Mouse (Mus musculus): ENCODE results near the gene Map2k3. TPM values are rescaled to one million over a fixed set of nuclear protein-coding genes. Genes with fewer than 3 reads are reported as not detected.

The Map2k3 gene
- polyA plus RNA-seq, 1 experiment from 2014 or later = 89.4 TPM

DNA sequence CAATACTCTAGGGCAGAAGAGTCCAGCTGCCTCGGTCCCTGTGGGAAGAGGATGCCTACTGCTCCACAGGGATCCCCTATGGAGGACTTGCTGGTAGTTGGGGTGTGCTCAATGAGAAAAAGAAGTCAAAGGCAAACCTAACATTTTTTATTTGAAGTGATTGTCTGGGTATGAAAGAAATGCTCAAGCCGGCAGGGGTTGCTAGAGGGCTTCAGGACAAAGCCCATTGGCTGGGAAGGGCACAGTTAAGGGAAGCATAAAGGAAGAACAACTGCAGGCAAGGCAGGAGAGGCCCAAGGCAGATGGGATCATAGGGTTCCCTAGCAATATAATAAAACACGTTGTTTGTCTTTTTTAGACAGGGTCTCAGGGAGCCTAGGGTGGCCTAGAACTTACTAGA is 23.8 kb upstream of the Map2k3 start:
- Histone ChIP-seq H3K36me3 (peaks cover 38% of the 10 kb centered on the region), H3K27ac (no peak overlapping the region), H3K27me3 (no peaks in the 10 kb centered on the region), H3K9me3 (no peaks in the 10 kb centered on the region), H3K4me2 (replicated peaks) (no peak overlapping the region), H3K9ac (no peak overlapping the region), H3K4me3 (no peak overlapping the region), H3K4me1 (peaks cover 14% of the 10 kb centered on the region)
- WGBS = 75% methylated on average over 3 of the region's 3 CpGs
- ATAC-seq (ENCODE audit: insufficient number of reproducible peaks, insufficient read depth, low FRiP score, low TSS enrichment) = no peak

DNA sequence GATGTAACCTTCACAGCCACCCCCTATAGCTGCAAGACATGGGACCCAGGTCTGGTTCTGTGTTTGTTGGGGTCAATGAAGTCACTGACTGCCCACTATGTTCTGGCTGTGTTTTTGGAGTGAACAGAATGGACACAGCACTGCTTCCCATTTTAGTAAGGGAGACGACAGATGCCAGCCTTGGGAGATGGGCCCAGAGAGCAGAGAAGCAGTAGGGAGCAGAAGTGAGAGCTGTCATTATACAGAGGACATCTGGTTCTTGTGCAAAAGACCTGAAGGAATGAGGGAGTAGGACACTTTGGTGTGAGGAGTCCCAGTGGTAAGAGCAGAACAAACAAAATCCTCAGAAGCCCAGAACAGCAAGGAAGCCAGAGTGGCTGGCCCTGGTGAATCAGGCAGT is 22.2 kb upstream of the Map2k3 start:
- H3K9me3 ChIP-seq = no peaks in the 10 kb centered on the region
- H3K27me3 ChIP-seq = no peaks in the 10 kb centered on the region
- no peak overlapping the region for H3K9ac ChIP-seq
- 82% methylated on average over 1 of the region's 1 CpGs for WGBS
- H3K4me2 ChIP-seq (replicated peaks) = no peak overlapping the region
- H3K27ac ChIP-seq = no peak overlapping the region
- H3K36me3 ChIP-seq = peaks cover 23% of the 10 kb centered on the region
- no peak overlapping the region for H3K4me3 ChIP-seq
- peaks cover 21% of the 10 kb centered on the region for H3K4me1 ChIP-seq
- no peak for ATAC-seq (ENCODE audit: insufficient number of reproducible peaks, insufficient read depth, low FRiP score, low TSS enrichment)

DNA sequence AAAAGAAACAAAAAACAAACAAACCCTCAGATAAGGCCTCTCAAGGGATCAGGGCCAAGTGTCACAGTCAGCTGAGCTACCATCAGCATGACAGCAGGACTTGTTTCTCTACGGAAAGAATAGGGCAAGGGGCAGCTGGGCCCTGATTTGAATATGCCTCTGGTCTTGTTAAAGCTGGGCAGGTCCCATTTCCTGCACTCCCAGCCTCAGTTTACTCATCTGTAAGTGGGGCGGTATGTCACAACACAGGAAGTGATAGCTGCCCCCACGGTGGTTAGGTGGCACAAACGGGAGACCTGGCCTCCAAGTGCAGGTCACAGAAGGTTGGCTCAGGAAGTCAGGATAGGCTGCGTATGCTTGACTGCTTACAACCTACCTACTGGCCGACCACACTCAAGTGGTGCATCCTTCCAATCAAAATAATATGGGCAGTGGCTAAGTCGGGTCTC is 19.3 kb upstream of the Map2k3 start:
- peak overlapping the region; percentile 92 for H3K9ac ChIP-seq
- no peak for ATAC-seq (ENCODE audit: insufficient number of reproducible peaks, insufficient read depth, low FRiP score, low TSS enrichment)
- peak overlapping the region; percentile 89 for H3K4me2 ChIP-seq (replicated peaks)
- H3K4me3 ChIP-seq = peak overlapping the region; percentile 95
- WGBS = 28% methylated on average over 7 of the region's 7 CpGs
- H3K27me3 ChIP-seq = no peaks in the 10 kb centered on the region
- no peaks in the 10 kb centered on the region for H3K9me3 ChIP-seq
- no peak overlapping the region for H3K27ac ChIP-seq
- peaks cover 25% of the 10 kb centered on the region for H3K4me1 ChIP-seq
- no peaks in the 10 kb centered on the region for H3K36me3 ChIP-seq

DNA sequence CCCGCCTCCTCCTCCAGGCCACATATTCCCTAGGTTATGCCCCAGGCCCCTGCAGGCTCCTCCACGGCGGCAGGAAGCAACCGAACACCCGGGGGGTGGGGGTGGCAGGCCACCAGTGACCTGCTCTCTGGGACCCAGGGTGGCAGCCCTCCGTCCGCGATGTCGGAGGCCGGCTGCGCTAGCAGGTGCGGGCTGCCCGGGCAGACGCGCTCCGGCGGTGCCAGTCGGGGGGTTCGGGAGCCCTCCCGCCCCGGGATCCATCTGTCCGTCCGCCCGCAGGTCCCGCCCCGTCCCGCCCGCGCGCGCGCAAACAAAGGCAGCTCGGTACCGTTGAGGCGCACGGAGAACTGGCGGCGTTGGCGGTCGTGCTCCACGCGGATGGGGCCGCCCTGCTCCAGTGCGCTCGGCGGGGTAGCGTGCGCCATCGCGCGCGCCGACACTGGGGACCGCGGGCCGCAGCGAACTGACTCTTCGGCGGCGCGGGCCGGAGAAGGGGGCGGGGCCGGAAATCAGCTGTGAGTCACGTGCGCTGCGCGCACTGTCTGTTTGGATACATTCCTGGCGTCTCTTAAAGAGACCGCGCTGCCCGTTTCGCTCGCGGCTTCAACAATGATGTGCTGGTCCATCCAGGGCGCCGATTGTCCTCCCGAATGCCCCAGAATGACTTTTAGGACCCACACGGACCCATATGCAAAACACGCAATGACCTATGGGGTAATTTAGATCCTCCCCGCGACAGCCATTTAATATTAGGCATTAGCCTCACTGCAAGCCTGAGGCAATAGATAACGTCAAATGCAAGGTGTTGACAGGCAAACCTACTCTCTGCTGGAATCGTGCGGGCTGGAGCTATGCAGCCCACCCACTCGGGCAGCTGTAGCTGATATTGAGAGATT is 18.3 kb upstream of the Map2k3 start:
- under 1% methylated on average over 86 of the region's 86 CpGs for WGBS
- Histone ChIP-seq H3K9ac (peak overlapping the region; percentile 92), H3K4me2 (replicated peaks) (peak overlapping the region; percentile 89), H3K4me1 (peaks cover 25% of the 10 kb centered on the region), H3K4me3 (peak overlapping the region; percentile 95), H3K27ac (peak overlapping the region; percentile 77), H3K36me3 (no peaks in the 10 kb centered on the region), H3K27me3 (no peaks in the 10 kb centered on the region), H3K9me3 (no peaks in the 10 kb centered on the region)
- ATAC-seq (ENCODE audit: insufficient number of reproducible peaks, insufficient read depth, low FRiP score, low TSS enrichment) = peak; percentile 84

DNA sequence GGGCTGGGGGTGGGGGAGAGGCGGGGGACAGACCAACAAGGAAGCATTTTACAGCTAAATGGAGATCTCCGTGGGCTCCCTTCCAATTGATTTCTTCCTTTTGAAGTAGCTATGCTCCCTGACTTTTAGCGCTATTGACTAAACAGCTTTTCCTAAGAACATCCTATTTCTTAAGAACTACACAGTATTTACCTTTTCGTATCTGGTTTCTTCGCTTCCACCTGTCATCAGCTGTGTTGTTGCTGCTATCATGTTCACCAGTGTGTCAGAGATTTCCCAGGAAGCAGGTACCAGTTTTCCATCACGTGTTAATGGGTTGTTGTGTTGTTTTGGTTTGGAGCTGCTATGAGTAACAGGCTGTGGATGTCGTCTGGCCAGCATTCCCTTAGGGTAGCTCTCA is 17.3 kb upstream of the Map2k3 start, which contains the start of gene Natd1:
Gene Natd1 (minus strand): TSS at position 260 of the 400 bp plus-strand sequence.
- H3K9me3 ChIP-seq = no peaks in the 10 kb centered on the region
- no peaks in the 10 kb centered on the region for H3K27me3 ChIP-seq
- WGBS = 33% methylated on average over 7 of the region's 7 CpGs
- H3K36me3 ChIP-seq = no peaks in the 10 kb centered on the region
- peaks cover 25% of the 10 kb centered on the region for H3K4me1 ChIP-seq
- H3K9ac ChIP-seq = peak within 1 kb of the TSS; percentile 92
- H3K4me3 ChIP-seq = peak within 1 kb of the TSS; percentile 95
- H3K4me2 ChIP-seq (replicated peaks) = peak within 1 kb of the TSS; percentile 89
- ATAC-seq (ENCODE audit: insufficient number of reproducible peaks, insufficient read depth, low FRiP score, low TSS enrichment) = no peak
- peak within 1 kb of the TSS; percentile 77 for H3K27ac ChIP-seq

DNA sequence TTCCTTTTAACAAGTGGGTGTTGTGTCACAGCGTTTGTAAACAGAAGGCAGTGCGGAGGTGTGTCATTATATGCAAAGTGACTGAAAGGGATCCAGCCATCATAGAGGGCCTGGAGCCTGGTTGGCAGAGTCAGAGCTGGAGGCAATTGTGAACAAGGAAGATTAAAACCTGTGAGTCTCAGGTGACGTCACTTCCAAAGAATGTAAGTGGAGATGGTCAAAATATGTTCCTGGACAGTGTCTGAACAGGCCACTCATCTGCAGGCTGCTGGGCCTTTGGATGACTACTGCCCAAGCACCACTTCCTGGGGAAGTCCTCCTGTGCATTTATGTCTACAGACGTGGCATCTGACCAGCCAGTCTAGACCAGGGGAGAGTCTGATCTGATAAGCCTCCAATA is 16.6 kb upstream of the Map2k3 start:
- no peaks in the 10 kb centered on the region for H3K27me3 ChIP-seq
- 66% methylated on average over 4 of the region's 4 CpGs for WGBS
- H3K36me3 ChIP-seq = no peaks in the 10 kb centered on the region
- no peak overlapping the region for H3K27ac ChIP-seq
- no peak overlapping the region for H3K4me2 ChIP-seq (replicated peaks)
- no peak for ATAC-seq (ENCODE audit: insufficient number of reproducible peaks, insufficient read depth, low FRiP score, low TSS enrichment)
- no peak overlapping the region for H3K9ac ChIP-seq
- H3K4me1 ChIP-seq = peaks cover 25% of the 10 kb centered on the region
- H3K9me3 ChIP-seq = no peaks in the 10 kb centered on the region
- H3K4me3 ChIP-seq = no peak overlapping the region

DNA sequence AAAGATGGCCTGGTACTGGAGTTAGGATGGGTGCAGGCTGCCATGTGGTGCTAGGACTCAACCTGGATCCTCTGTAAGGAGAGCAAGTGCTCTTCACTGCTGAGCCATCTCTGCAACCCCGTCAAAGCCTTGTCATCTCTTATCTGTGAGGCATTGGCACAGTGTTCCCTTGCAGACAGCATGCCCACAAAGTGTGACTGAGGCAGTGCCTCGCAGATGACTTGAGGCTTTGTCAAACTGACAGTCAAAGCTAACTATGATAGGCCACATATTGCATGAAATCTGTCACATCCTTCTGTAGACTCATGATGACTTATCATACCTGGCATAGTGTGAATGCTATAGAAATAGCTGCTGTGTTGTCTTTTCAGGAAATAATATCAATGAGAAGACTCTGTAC is 11.8 kb upstream of the Map2k3 start:
- Histone ChIP-seq H3K4me2 (replicated peaks) (no peak overlapping the region), H3K27ac (no peak overlapping the region), H3K36me3 (no peaks in the 10 kb centered on the region), H3K4me3 (no peak overlapping the region), H3K9ac (no peak overlapping the region), H3K27me3 (no peaks in the 10 kb centered on the region), H3K9me3 (no peaks in the 10 kb centered on the region), H3K4me1 (no peaks in the 10 kb centered on the region; the same call in 1 of the 2 replicates)
- no peak for ATAC-seq (ENCODE audit: insufficient number of reproducible peaks, insufficient read depth, low FRiP score, low TSS enrichment)
- WGBS = 76% methylated on average over 2 of the region's 2 CpGs

DNA sequence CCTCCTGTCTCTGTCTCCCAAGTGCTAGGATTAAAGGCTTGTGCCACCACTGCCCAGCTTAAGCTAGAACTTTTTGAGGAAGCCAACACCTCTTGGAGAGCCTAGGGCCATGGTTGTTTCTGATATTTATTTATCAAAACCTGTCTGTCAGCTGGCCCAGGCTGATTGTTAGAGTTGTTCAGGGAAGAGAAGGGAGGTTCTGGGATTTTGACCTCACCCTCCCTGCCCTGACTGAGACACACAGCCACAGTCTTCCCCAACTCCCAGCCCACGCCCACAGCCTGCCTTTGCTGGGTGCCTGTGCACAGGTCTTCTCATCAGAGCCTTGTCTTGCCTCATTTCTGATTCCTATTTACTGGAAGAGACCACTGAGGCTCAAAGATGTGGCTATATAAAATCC is 9.6 kb upstream of the Map2k3 start:
- no peak for ATAC-seq (ENCODE audit: insufficient number of reproducible peaks, insufficient read depth, low FRiP score, low TSS enrichment)
- no peaks in the 10 kb centered on the region for H3K9me3 ChIP-seq
- no peak overlapping the region for H3K9ac ChIP-seq
- 100% methylated on average over 1 of the region's 1 CpGs for WGBS
- H3K4me2 ChIP-seq (replicated peaks) = no peak overlapping the region
- H3K36me3 ChIP-seq = no peaks in the 10 kb centered on the region
- H3K4me1 ChIP-seq = 0 out of 2 replicates have a peak, but pooled peaks cover 3% of the 10 kb centered on the region
- H3K27ac ChIP-seq = no peak overlapping the region
- no peak overlapping the region for H3K4me3 ChIP-seq
- H3K27me3 ChIP-seq = no peaks in the 10 kb centered on the region

DNA sequence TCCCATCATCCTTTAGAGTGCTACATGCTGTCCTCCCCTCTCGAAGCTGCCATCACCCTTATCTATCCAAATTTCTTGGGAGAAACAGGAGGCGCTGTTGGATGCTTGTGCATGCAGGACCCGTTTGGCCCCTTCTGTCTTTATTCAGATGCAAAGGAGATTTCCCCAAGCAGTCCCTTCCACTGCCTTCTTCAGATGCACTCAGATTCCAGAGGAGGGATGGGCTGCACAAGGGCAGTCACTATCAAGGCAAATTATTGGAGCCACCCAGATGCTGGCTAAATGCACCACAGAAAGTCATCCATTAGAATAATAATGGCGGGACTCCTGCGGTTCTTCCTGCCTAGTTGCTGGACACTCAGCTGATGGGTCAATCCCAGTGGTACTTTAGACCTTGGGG is 8.9 kb upstream of the Map2k3 start:
- H3K27me3 ChIP-seq = no peaks in the 10 kb centered on the region
- H3K4me3 ChIP-seq = no peak overlapping the region
- no peaks in the 10 kb centered on the region for H3K9me3 ChIP-seq
- no peak overlapping the region for H3K9ac ChIP-seq
- peaks cover 9% of the 10 kb centered on the region; the same call in 1 of the 2 replicates for H3K4me1 ChIP-seq
- H3K27ac ChIP-seq = no peak overlapping the region
- no peaks in the 10 kb centered on the region for H3K36me3 ChIP-seq
- WGBS = 73% methylated on average over 5 of the region's 5 CpGs
- no peak for ATAC-seq (ENCODE audit: insufficient number of reproducible peaks, insufficient read depth, low FRiP score, low TSS enrichment)
- no peak overlapping the region for H3K4me2 ChIP-seq (replicated peaks)

DNA sequence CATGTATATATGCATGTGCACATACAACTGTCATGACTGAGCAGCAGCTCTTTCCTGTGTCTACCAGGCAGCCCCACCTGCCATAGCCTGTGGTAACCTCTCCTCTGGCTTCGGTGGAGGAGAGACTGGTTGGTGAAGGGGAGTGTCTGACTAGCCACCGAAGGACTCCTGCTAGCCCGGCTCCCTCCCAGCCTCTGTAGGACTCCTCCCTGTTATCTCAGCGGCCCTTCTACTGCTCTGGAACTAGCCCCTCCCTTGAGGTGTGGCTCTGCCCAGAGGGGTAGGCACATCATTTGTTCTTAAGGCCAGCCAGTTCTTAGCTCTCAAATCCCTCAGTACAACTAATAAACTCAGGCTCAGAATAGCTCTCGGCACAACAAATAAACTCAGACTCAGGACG is 7.3 kb upstream of the Map2k3 start:
- H3K4me2 ChIP-seq (replicated peaks) = no peak overlapping the region
- no peaks in the 10 kb centered on the region for H3K36me3 ChIP-seq
- no peaks in the 10 kb centered on the region for H3K27me3 ChIP-seq
- H3K9me3 ChIP-seq = no peaks in the 10 kb centered on the region
- WGBS = 38% methylated on average over 6 of the region's 6 CpGs
- no peak overlapping the region for H3K4me3 ChIP-seq
- no peak overlapping the region for H3K9ac ChIP-seq
- peaks cover 9% of the 10 kb centered on the region; the same call in 1 of the 2 replicates for H3K4me1 ChIP-seq
- H3K27ac ChIP-seq = no peak overlapping the region
- no peak for ATAC-seq (ENCODE audit: insufficient number of reproducible peaks, insufficient read depth, low FRiP score, low TSS enrichment)

DNA sequence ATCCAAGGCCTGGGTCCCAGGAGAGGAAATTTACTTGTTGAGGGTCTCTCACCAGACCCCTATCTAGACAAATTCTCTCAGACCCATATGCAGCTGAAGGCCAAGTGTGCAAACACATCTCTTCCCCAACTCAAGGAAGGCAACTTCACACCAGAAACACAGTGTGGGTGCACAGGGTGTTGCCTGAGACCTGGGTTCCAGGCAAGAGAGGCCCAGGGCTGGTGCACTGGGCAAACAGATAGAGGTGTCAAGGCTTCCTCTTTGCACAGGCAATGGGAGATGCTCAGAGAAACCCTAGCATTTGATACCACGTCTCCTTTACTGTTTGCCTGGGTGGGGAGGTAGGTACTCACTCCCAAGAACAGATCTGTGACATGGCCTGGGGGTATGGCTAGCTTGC is 6.9 kb upstream of the Map2k3 start:
- Histone ChIP-seq H3K4me3 (no peak overlapping the region), H3K9me3 (no peaks in the 10 kb centered on the region), H3K9ac (no peak overlapping the region), H3K27me3 (no peaks in the 10 kb centered on the region), H3K27ac (no peak overlapping the region), H3K36me3 (no peaks in the 10 kb centered on the region), H3K4me1 (peaks cover 9% of the 10 kb centered on the region; the same call in 1 of the 2 replicates), H3K4me2 (replicated peaks) (no peak overlapping the region)
- 55% methylated on average over 1 of the region's 1 CpGs for WGBS
- no peak for ATAC-seq (ENCODE audit: insufficient number of reproducible peaks, insufficient read depth, low FRiP score, low TSS enrichment)

DNA sequence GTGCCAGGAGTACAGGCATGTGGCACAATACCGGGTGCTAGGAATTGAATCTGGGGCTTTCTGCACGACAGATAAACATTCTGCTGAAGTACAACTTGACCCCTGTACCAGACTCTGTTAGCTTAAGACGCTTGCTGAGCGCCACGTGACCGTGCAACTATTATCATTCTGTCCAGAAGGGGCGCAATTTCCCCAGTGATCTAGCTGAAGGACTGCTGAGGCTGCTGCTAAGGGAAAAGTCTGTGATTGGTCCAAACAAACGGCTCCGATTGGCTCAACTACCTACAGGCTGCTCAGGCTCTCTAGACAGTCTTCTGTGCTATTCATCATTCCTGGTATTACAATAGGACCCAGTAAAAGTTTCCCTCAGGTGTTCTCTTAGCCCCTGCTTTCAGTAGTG is 4.6 kb upstream of the Map2k3 start:
- Histone ChIP-seq H3K4me2 (replicated peaks) (peak overlapping the region; percentile 28; the same call in 1 of the 2 replicates), H3K4me1 (peaks cover 18% of the 10 kb centered on the region), H3K9me3 (no peaks in the 10 kb centered on the region), H3K27ac (no peak overlapping the region), H3K9ac (no peak overlapping the region), H3K27me3 (no peaks in the 10 kb centered on the region), H3K4me3 (no peak overlapping the region), H3K36me3 (no peaks in the 10 kb centered on the region)
- ATAC-seq (ENCODE audit: insufficient number of reproducible peaks, insufficient read depth, low FRiP score, low TSS enrichment) = peak; percentile 57; the same call in 1 of the 2 replicates
- under 1% methylated on average over 9 of the region's 9 CpGs for WGBS
